Mouse (Mus musculus): ENCODE data around the gene Fanca. TPM values are rescaled to one million over a fixed set of nuclear protein-coding genes. Genes with fewer than 3 reads are reported as not detected.

Fanca gene
- 27.6 and 35.1 TPM in 2 replicates for polyA plus RNA-seq (2012; rRNA removed)

GRCm38 (mm10) chr8:123318467-123318911 lies at the start of gene Fanca:
Gene Fanca, minus strand, starts transcription at chr8:123318576.

GRCm38 (mm10) chr8:123332262-123333090 lies 14.1 kb upstream of the Fanca start, which contains the start of gene Spire2:
Gene Spire2, plus strand, starts transcription at chr8:123332713.

GRCm38 (mm10) chr8:123254099-123254885 lies 64.1 kb downstream of the Fanca start, which contains the start of the genes Zfp276 and Vps9d1:
Gene Zfp276, plus strand, starts transcription at chr8:123254195.
Gene Vps9d1, minus strand, starts transcription at chr8:123254348.

GRCm38 (mm10) chr8:123235520-123236497 lies 82.6 kb downstream of the Fanca start, which contains the start of gene Spata2l:
Gene Spata2l, minus strand, starts transcription at chr8:123236233.

GRCm38 (mm10) chr8:123224278-123225266 lies 93.8 kb downstream of the Fanca start, which contains the start of gene Cdk10:
Gene Cdk10, plus strand, starts transcription at chr8:123224842.

Other genes with a start within 250 kb of the Fanca start
- 1,904 and 2,108 TPM in 2 replicates for gene Rpl13, start 216.2 kb downstream of the Fanca start, polyA plus RNA-seq (2012; rRNA removed)
- gene Cpne7, start 201.2 kb downstream of the Fanca start, polyA plus RNA-seq (2012; rRNA removed): 5.1 and 5.9 TPM in 2 replicates
- 2.1 and 11.6 TPM in 2 replicates for gene Sult5a1, start 160.3 kb downstream of the Fanca start, polyA plus RNA-seq (2012; rRNA removed)
- 0.34 and 1.2 TPM in 2 replicates for gene Dpep1, start 132.3 kb downstream of the Fanca start, polyA plus RNA-seq (2012; rRNA removed)
- 121 and 129 TPM in 2 replicates for gene Chmp1a, start 105.8 kb downstream of the Fanca start, polyA plus RNA-seq (2012; rRNA removed)
- 6.6 and 7.0 TPM in 2 replicates for gene Spata33, start 105.7 kb downstream of the Fanca start, polyA plus RNA-seq (2012; rRNA removed)
- gene Cdk10, start 93.7 kb downstream of the Fanca start, polyA plus RNA-seq (2012; rRNA removed): 121 and 122 TPM in 2 replicates
- gene Spata2l, start 82.3 kb downstream of the Fanca start, polyA plus RNA-seq (2012; rRNA removed): 3.0 and 3.2 TPM in 2 replicates
- 38.9 and 40.2 TPM in 2 replicates for gene Zfp276, start 64.4 kb downstream of the Fanca start, polyA plus RNA-seq (2012; rRNA removed)
- gene Vps9d1, start 64.2 kb downstream of the Fanca start, polyA plus RNA-seq (2012; rRNA removed): 109 and 116 TPM in 2 replicates
- 37.7 and 44.4 TPM in 2 replicates for gene Spire2, start 14.1 kb upstream of the Fanca start, polyA plus RNA-seq (2012; rRNA removed)
- 267 and 295 TPM in 2 replicates for gene Tcf25, start 55.2 kb upstream of the Fanca start, polyA plus RNA-seq (2012; rRNA removed)
- gene Mc1r, start 88.5 kb upstream of the Fanca start, polyA plus RNA-seq (2012; rRNA removed): 0.02 and 0.10 TPM in 2 replicates
- 2,181 and 2,513 TPM in 2 replicates for gene Tubb3, start 92.8 kb upstream of the Fanca start, polyA plus RNA-seq (2012; rRNA removed)
- 44.5 and 45.5 TPM in 2 replicates for gene Def8, start 105.0 kb upstream of the Fanca start, polyA plus RNA-seq (2012; rRNA removed)
- 30.8 and 32.1 TPM in 2 replicates for gene Afg3l1, start 159.3 kb upstream of the Fanca start, polyA plus RNA-seq (2012; rRNA removed)
- 60.2 and 68.5 TPM in 2 replicates for gene Dbndd1, start 196.9 kb upstream of the Fanca start, polyA plus RNA-seq (2012; rRNA removed)
- 50.1 and 54.0 TPM in 2 replicates for gene Gas8, start 200.3 kb upstream of the Fanca start, polyA plus RNA-seq (2012; rRNA removed)

Data from central nervous system, embryonic 14 days (tissue).